Mouse (Mus musculus): ENCODE measurements around the gene Pgrmc2. TPM values are rescaled to one million over a fixed set of nuclear protein-coding genes. Genes with fewer than 3 reads are reported as not detected.
A peak's percentile ranks its signal among the peaks of the same experiment; 100 is the strongest.

The Pgrmc2 gene
- polyA plus RNA-seq, 1 experiment from 2014 or later = 17.1 TPM

- no peak for TF ChIP-seq CTCF (IDR thresholded peaks at IDR 0.05; ENCODE audit: low read depth)
- TF ChIP-seq EP300 (IDR thresholded peaks at IDR 0.05; ENCODE audit: low read depth) = no peak
- Histone ChIP-seq H3K9me3 (ENCODE audit: low read length) (no peaks in the 10 kb centered on the region), H3K4me2 (ENCODE audit: low read depth, low read length) (no peak overlapping the region), H3K4me1 (ENCODE audit: insufficient read depth) (no peaks in the 10 kb centered on the region), H3K27ac (ENCODE audit: low read depth) (no peak overlapping the region), H3K9ac (replicated peaks) (no peak overlapping the region), H3K4me3 (ENCODE audit: low read depth, low read length) (no peak overlapping the region), H3K27me3 (ENCODE audit: insufficient read depth, low read length) (no peaks in the 10 kb centered on the region), H3K36me3 (replicated peaks; ENCODE audit: insufficient read depth, low read length) (no peaks in the 10 kb centered on the region)
- no peak for ATAC-seq
- DNase-seq = no peak
- WGBS (ENCODE audit: insufficient replicate concordance) = 68% methylated on average over 4 of the region's 4 CpGs
Measured at GRCm38 (mm10) chr3:41092311-41092710, 9.5 kb upstream of the Pgrmc2 start.

GRCm38 (mm10) chr3:41090839-41091238 is 8.0 kb upstream of the Pgrmc2 start:
- DNase-seq = no peak
- Histone ChIP-seq H3K4me2 (ENCODE audit: low read depth, low read length) (no peak overlapping the region), H3K27ac (ENCODE audit: low read depth) (no peak overlapping the region), H3K4me3 (ENCODE audit: low read depth, low read length) (no peak overlapping the region), H3K36me3 (replicated peaks; ENCODE audit: insufficient read depth, low read length) (no peaks in the 10 kb centered on the region), H3K4me1 (ENCODE audit: insufficient read depth) (no peaks in the 10 kb centered on the region), H3K9ac (replicated peaks) (no peak overlapping the region), H3K27me3 (ENCODE audit: insufficient read depth, low read length) (no peaks in the 10 kb centered on the region), H3K9me3 (ENCODE audit: low read length) (no peaks in the 10 kb centered on the region)
- no peak for ATAC-seq
- TF ChIP-seq CTCF (IDR thresholded peaks at IDR 0.05; ENCODE audit: low read depth) (no peak), EP300 (IDR thresholded peaks at IDR 0.05; ENCODE audit: low read depth) (no peak)
- 41% methylated on average over 2 of the region's 2 CpGs for WGBS (ENCODE audit: insufficient replicate concordance)

- no peak for TF ChIP-seq EP300 (IDR thresholded peaks at IDR 0.05; ENCODE audit: low read depth)
- no peak for TF ChIP-seq CTCF (IDR thresholded peaks at IDR 0.05; ENCODE audit: low read depth)
- DNase-seq (no peak), ATAC-seq (no peak)
- Histone ChIP-seq H3K9me3 (ENCODE audit: low read length) (no peaks in the 10 kb centered on the region), H3K27ac (ENCODE audit: low read depth) (no peak overlapping the region), H3K4me2 (ENCODE audit: low read depth, low read length) (no peak overlapping the region), H3K27me3 (ENCODE audit: insufficient read depth, low read length) (no peaks in the 10 kb centered on the region), H3K36me3 (replicated peaks; ENCODE audit: insufficient read depth, low read length) (no peaks in the 10 kb centered on the region), H3K4me3 (ENCODE audit: low read depth, low read length) (no peak overlapping the region), H3K4me1 (ENCODE audit: insufficient read depth) (peaks cover 8% of the 10 kb centered on the region), H3K9ac (replicated peaks) (no peak overlapping the region)
Measured at GRCm38 (mm10) chr3:41087071-41087470, 4.2 kb upstream of the Pgrmc2 start.

GRCm38 (mm10) chr3:41084421-41084820 is 1.6 kb upstream of the Pgrmc2 start:
- TF ChIP-seq CTCF (IDR thresholded peaks at IDR 0.05; ENCODE audit: low read depth) = no peak
- TF ChIP-seq EP300 (IDR thresholded peaks at IDR 0.05; ENCODE audit: low read depth) = no peak
- Histone ChIP-seq H3K36me3 (replicated peaks; ENCODE audit: insufficient read depth, low read length) (no peaks in the 10 kb centered on the region), H3K27ac (ENCODE audit: low read depth) (no peak overlapping the region), H3K9me3 (ENCODE audit: low read length) (no peaks in the 10 kb centered on the region), H3K4me2 (ENCODE audit: low read depth, low read length) (peak overlapping the region; percentile 93), H3K4me1 (ENCODE audit: insufficient read depth) (peaks cover 17% of the 10 kb centered on the region), H3K27me3 (ENCODE audit: insufficient read depth, low read length) (no peaks in the 10 kb centered on the region), H3K9ac (replicated peaks) (no peak overlapping the region), H3K4me3 (ENCODE audit: low read depth, low read length) (no peak overlapping the region)
- DNase-seq = no peak
- ATAC-seq = no peak
- WGBS (ENCODE audit: insufficient replicate concordance) = 87% methylated on average over 5 of the region's 5 CpGs

- TF ChIP-seq CTCF (IDR thresholded peaks at IDR 0.05; ENCODE audit: low read depth) = no peak
- no peak for TF ChIP-seq EP300 (IDR thresholded peaks at IDR 0.05; ENCODE audit: low read depth)
Measured at GRCm38 (mm10) chr3:41083790-41084112, 905 bp upstream of the Pgrmc2 start.

DNA sequence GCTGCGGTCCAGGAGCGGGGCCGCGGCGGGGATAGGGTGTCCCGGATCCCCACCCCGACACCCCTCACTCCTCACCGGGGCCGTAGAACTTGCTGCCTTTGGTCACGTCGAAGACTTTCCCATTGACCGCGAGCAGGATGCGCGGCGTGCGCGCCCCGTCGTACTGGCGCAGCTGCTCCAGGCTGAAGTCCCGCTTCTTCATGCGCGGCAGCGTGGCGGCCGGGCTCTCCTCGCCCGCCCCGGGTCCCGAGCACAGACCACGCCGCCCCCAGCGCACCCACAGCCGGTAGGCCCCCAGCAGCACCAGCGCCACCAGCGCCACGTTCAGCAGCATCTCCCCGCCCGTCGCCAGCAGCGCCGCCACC is 344 bp downstream of the Pgrmc2 start:
- Histone ChIP-seq H3K4me3 (ENCODE audit: low read depth, low read length) (peak overlapping the region; percentile 91), H3K4me1 (ENCODE audit: insufficient read depth) (peaks cover 20% of the 10 kb centered on the region), H3K36me3 (replicated peaks; ENCODE audit: insufficient read depth, low read length) (no peaks in the 10 kb centered on the region), H3K27ac (ENCODE audit: low read depth) (peak overlapping the region; percentile 90), H3K27me3 (ENCODE audit: insufficient read depth, low read length) (no peaks in the 10 kb centered on the region), H3K4me2 (ENCODE audit: low read depth, low read length) (peak overlapping the region; percentile 93), H3K9me3 (ENCODE audit: low read length) (no peaks in the 10 kb centered on the region), H3K9ac (replicated peaks) (peak overlapping the region; percentile 75)
- ATAC-seq (peak; percentile 2), DNase-seq (no peak)
- TF ChIP-seq EP300 (IDR thresholded peaks at IDR 0.05; ENCODE audit: low read depth) (no peak), CTCF (IDR thresholded peaks at IDR 0.05; ENCODE audit: low read depth) (no peak)
- WGBS (ENCODE audit: insufficient replicate concordance) = 2% methylated on average over 40 of the region's 43 CpGs

More at GRCm38 (mm10) chr3:41083790-41084112, 905 bp upstream of the Pgrmc2 start:
- Histone ChIP-seq H3K4me3 (ENCODE audit: low read depth, low read length) (peak overlapping the region; percentile 91), H3K36me3 (replicated peaks; ENCODE audit: insufficient read depth, low read length) (no peaks in the 10 kb centered on the region), H3K4me1 (ENCODE audit: insufficient read depth) (peaks cover 18% of the 10 kb centered on the region), H3K27ac (ENCODE audit: low read depth) (peak overlapping the region; percentile 90), H3K9me3 (ENCODE audit: low read length) (no peaks in the 10 kb centered on the region), H3K9ac (replicated peaks) (peak overlapping the region; percentile 81), H3K4me2 (ENCODE audit: low read depth, low read length) (peak overlapping the region; percentile 93), H3K27me3 (ENCODE audit: insufficient read depth, low read length) (no peaks in the 10 kb centered on the region)
- DNase-seq (no peak), ATAC-seq (peak; percentile 5)
- WGBS (ENCODE audit: insufficient replicate concordance) = under 1% methylated on average over 6 of the region's 6 CpGs

All from liver, postnatal 0 days (tissue).